ENCODE assay signal across 12 mouse cellular contexts in the genomic region with DNA sequence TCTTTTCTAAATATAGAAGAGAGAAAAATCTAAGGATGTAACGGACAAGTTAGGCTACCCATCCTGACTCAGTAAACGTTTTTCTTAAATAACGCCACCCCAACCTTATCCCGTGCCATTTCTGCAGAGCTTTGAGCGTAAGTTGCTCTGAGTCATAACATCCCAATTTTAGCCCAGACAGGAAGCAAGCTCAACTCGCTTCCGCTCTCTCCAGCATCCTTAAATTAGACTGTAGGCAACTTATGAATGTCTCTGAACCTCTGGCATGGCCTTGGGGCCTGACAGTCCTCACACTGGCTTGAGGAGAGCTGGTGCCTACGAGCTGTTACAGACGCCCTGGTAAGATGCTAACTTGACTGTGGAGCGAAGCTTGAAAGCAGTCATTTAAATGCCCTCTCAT. TPM values are rescaled to one million over a fixed set of nuclear protein-coding genes. Genes with fewer than 3 reads are reported as not detected.
A peak's percentile ranks its signal among the peaks of the same experiment; 100 is the strongest.
DNase-seq lines count a peak whose midpoint lies in the region; ATAC-seq and TF ChIP-seq lines count a peak whose summit lies in the region.
"Had no signal": no experiment of that assay in that cellular context is flagged by ENCODE, and none has a peak within 500 bp of the region (broad histone marks: within the 10 kb centered on the region; RNA-seq: fewer than 3 reads in every experiment).

No protein-coding gene starts in this region.

- H3K4me2 ChIP-seq in heart, embryonic 16.5 days (ENCODE audit: low read depth, low read length) = no peak overlapping the region
- no peak overlapping the region for H3K4me2 ChIP-seq in lung, embryonic 14.5 days
- no peak overlapping the region for H3K4me2 ChIP-seq in heart, postnatal 0 days (ENCODE audit: low read depth, low read length)
- no peak overlapping the region for H3K4me2 ChIP-seq in stomach, postnatal 0 days (replicated peaks; ENCODE audit: low read depth)
- H3K4me2 ChIP-seq: embryonic facial prominence, embryonic 12.5 days; liver, embryonic 11.5 days had no signal

- peaks cover 2% of the 10 kb centered on the region; the same call in 1 of the 2 replicates for H3K27me3 ChIP-seq in heart, embryonic 16.5 days (ENCODE audit: control insufficient read depth, insufficient read depth, low read length)
- H3K27me3 ChIP-seq in heart, embryonic 10.5 days (ENCODE audit: insufficient read depth, poor library complexity, severe bottlenecking) = peaks cover 31% of the 10 kb centered on the region
- no peaks in the 10 kb centered on the region for H3K27me3 ChIP-seq in lung, embryonic 14.5 days (ENCODE audit: insufficient read depth, low read length)
- no peaks in the 10 kb centered on the region for H3K27me3 ChIP-seq in heart, postnatal 0 days (ENCODE audit: control insufficient read depth, insufficient read depth, low read length)
- H3K27me3 ChIP-seq in stomach, postnatal 0 days (ENCODE audit: control insufficient read depth, insufficient read depth, low read length) = no peaks in the 10 kb centered on the region

- WGBS in heart, embryonic 16.5 days = 77% methylated on average over 10 of the region's 10 CpGs
- WGBS in heart, embryonic 10.5 days = 74% methylated on average over 10 of the region's 10 CpGs
- WGBS in lung, embryonic 14.5 days = 82% methylated on average over 10 of the region's 10 CpGs
- 69% methylated on average over 10 of the region's 10 CpGs for WGBS in heart, postnatal 0 days
- WGBS in stomach, postnatal 0 days = 81% methylated on average over 10 of the region's 10 CpGs

- TF ChIP-seq EP300 in heart, postnatal 0 days (IDR thresholded peaks at IDR 0.05; ENCODE audit: low read depth) = no peak
- TF ChIP-seq EP300 in stomach, postnatal 0 days (optimal IDR thresholded peaks at IDR 0.05) = no peak

- no peak for TF ChIP-seq CTCF in lung, embryonic 14.5 days (IDR thresholded peaks at IDR 0.05; ENCODE audit: low read depth)
- TF ChIP-seq CTCF in heart, postnatal 0 days (IDR thresholded peaks at IDR 0.05; ENCODE audit: low read depth) = no peak
- no peak for TF ChIP-seq CTCF in stomach, postnatal 0 days (IDR thresholded peaks at IDR 0.05; ENCODE audit: low read depth)

- no peak for ATAC-seq in heart, embryonic 16.5 days (replicated peaks; ENCODE audit: extremely low read depth, insufficient read depth, low FRiP score)
- no peak for ATAC-seq in lung, embryonic 14.5 days (ENCODE audit: insufficient read depth)
- ATAC-seq in heart, postnatal 0 days (ENCODE audit: insufficient read depth, low read depth) = no peak
- ATAC-seq in stomach, postnatal 0 days (ENCODE audit: low FRiP score, low TSS enrichment) = no peak
- no peak for ATAC-seq in activated CD4-positive, CD25-positive, alpha-beta regulatory T cell, adult 4 months

- no peaks in the 10 kb centered on the region for H3K9me3 ChIP-seq in heart, embryonic 16.5 days (replicated peaks; ENCODE audit: control insufficient read depth, low read length)
- no peaks in the 10 kb centered on the region for H3K9me3 ChIP-seq in heart, embryonic 10.5 days
- no peaks in the 10 kb centered on the region for H3K9me3 ChIP-seq in lung, embryonic 14.5 days (ENCODE audit: low read depth, low read length)
- no peaks in the 10 kb centered on the region for H3K9me3 ChIP-seq in heart, postnatal 0 days (replicated peaks; ENCODE audit: control insufficient read depth, low read length)
- H3K9me3 ChIP-seq in stomach, postnatal 0 days (ENCODE audit: control insufficient read depth, low read length) = no peaks in the 10 kb centered on the region
- H3K9me3 ChIP-seq: embryonic facial prominence, embryonic 12.5 days; megakaryocyte, embryonic 14.5 days had no signal

- peaks cover 31% of the 10 kb centered on the region for H3K36me3 ChIP-seq in heart, embryonic 16.5 days (ENCODE audit: control insufficient read depth, insufficient read depth)
- H3K36me3 ChIP-seq in heart, embryonic 10.5 days = peaks cover 48% of the 10 kb centered on the region
- peaks cover 54% of the 10 kb centered on the region for H3K36me3 ChIP-seq in lung, embryonic 14.5 days (ENCODE audit: insufficient read depth)
- peaks cover 63% of the 10 kb centered on the region for H3K36me3 ChIP-seq in heart, postnatal 0 days (replicated peaks; ENCODE audit: control insufficient read depth, insufficient read depth, low read length)
- H3K36me3 ChIP-seq in stomach, postnatal 0 days (ENCODE audit: control insufficient read depth, insufficient read depth, low read length) = peaks cover 24% of the 10 kb centered on the region

- peak overlapping the region; percentile 23; the same call in 1 of the 2 replicates for H3K27ac ChIP-seq in heart, embryonic 16.5 days (ENCODE audit: low read length)
- no peak overlapping the region for H3K27ac ChIP-seq in heart, embryonic 10.5 days
- H3K27ac ChIP-seq in lung, embryonic 14.5 days (ENCODE audit: low read depth) = no peak overlapping the region
- H3K27ac ChIP-seq in heart, postnatal 0 days (ENCODE audit: low read depth) = peak overlapping the region; percentile 56
- H3K27ac ChIP-seq in stomach, postnatal 0 days (replicated peaks) = peak overlapping the region; percentile 30; the same call in 1 of the 2 replicates
- H3K27ac ChIP-seq: embryonic facial prominence, embryonic 12.5 days had no signal

- H3K4me3 ChIP-seq in heart, embryonic 16.5 days (ENCODE audit: low read length) = no peak overlapping the region
- H3K4me3 ChIP-seq in heart, embryonic 10.5 days = no peak overlapping the region
- H3K4me3 ChIP-seq in lung, embryonic 14.5 days (ENCODE audit: low read depth, low read length) = no peak overlapping the region
- H3K4me3 ChIP-seq in heart, postnatal 0 days (ENCODE audit: low read depth, low read length) = no peak overlapping the region
- no peak overlapping the region for H3K4me3 ChIP-seq in stomach, postnatal 0 days (ENCODE audit: low read depth, low read length)
- H3K4me3 ChIP-seq: embryonic facial prominence, embryonic 12.5 days; megakaryocyte, embryonic 14.5 days had no signal

- no peak for DNase-seq in heart, embryonic 10.5 days (ENCODE audit: low spot score)
- peak; percentile 42 for DNase-seq in lung, embryonic 14.5 days
- no peak for DNase-seq in lung, postnatal 4 days
- DNase-seq in heart, postnatal 0 days (ENCODE audit: low spot score) = no peak
- no peak for DNase-seq in stomach, postnatal 0 days (ENCODE audit: low spot score)

- H3K4me1 ChIP-seq in heart, embryonic 16.5 days (ENCODE audit: control insufficient read depth, insufficient read depth, low read length) = peaks cover under 1% of the 10 kb centered on the region; the same call in 1 of the 2 replicates
- peaks cover 14% of the 10 kb centered on the region for H3K4me1 ChIP-seq in heart, embryonic 10.5 days
- 0 out of 2 replicates have a peak, but pooled peaks cover under 1% of the 10 kb centered on the region for H3K4me1 ChIP-seq in lung, embryonic 14.5 days (ENCODE audit: insufficient read depth)
- H3K4me1 ChIP-seq in heart, postnatal 0 days (ENCODE audit: control insufficient read depth, insufficient read depth) = no peaks in the 10 kb centered on the region
- no peaks in the 10 kb centered on the region; the same call in 1 of the 2 replicates for H3K4me1 ChIP-seq in stomach, postnatal 0 days (replicated peaks; ENCODE audit: control insufficient read depth, insufficient read depth)

- H3K9ac ChIP-seq in heart, embryonic 16.5 days (ENCODE audit: low read length) = no peak overlapping the region
- no peak overlapping the region for H3K9ac ChIP-seq in lung, embryonic 14.5 days
- H3K9ac ChIP-seq in heart, postnatal 0 days (replicated peaks; ENCODE audit: low read depth, low read length) = no peak overlapping the region
- no peak overlapping the region for H3K9ac ChIP-seq in stomach, postnatal 0 days (ENCODE audit: low read length)
- H3K9ac ChIP-seq: embryonic facial prominence, embryonic 12.5 days had no signal

RNA-seq across cellular contexts. Expression of gene Spata32, which starts 5.2 kb away (rescaled TPM):
- polyA plus RNA-seq in heart, embryonic 16.5 days (2015; fragmentation: Nextera tagmentation; extraction: Ambion mirVana) = not detected in 2 replicates
- polyA plus RNA-seq in heart, embryonic 10.5 days (2016; fragmentation: Nextera tagmentation; extraction: Ambion mirVana) = not detected in 2 replicates
- polyA plus RNA-seq in lung, embryonic 14.5 days (2014; fragmentation: Nextera tagmentation; extraction: Ambion mirVana) = not detected in 2 replicates
- total RNA-seq in heart, postnatal 0 days (2014; rRNA removed; ENCODE audit: low replicate concordance) = not detected in 2 replicates
- polyA plus RNA-seq in heart, postnatal 0 days (2015; fragmentation: Nextera tagmentation; extraction: Ambion mirVana) = not detected in 2 replicates
- polyA plus RNA-seq in stomach, postnatal 0 days (2015; fragmentation: Nextera tagmentation; extraction: Ambion mirVana) = not detected in 2 replicates
- polyA plus RNA-seq in activated CD4-positive, CD25-positive, alpha-beta regulatory T cell, adult 4 months (2017; shearing (Covaris generic)) = not detected
- total RNA-seq: gastrocnemius, adult 18-20 months had no signal
- polyA plus RNA-seq: embryonic facial prominence, embryonic 12.5 days; hindbrain, embryonic 11.5 days; liver, embryonic 11.5 days had no signal

RNA-seq across cellular contexts. Expression of gene 1700023F06Rik, which starts 15.1 kb away (rescaled TPM):
- polyA plus RNA-seq in heart, embryonic 16.5 days (2015; fragmentation: Nextera tagmentation; extraction: Ambion mirVana) = 0.17 and 0.25 TPM in 2 replicates
- polyA plus RNA-seq in heart, embryonic 10.5 days (2016; fragmentation: Nextera tagmentation; extraction: Ambion mirVana) = 0.35 TPM in 1 of 2 replicates, not detected in the other
- 0.89 and 1.2 TPM in 2 replicates for polyA plus RNA-seq in lung, embryonic 14.5 days (2014; fragmentation: Nextera tagmentation; extraction: Ambion mirVana)
- not detected in 2 replicates for total RNA-seq in heart, postnatal 0 days (2014; rRNA removed; ENCODE audit: low replicate concordance)
- 0.10 TPM in 1 of 2 replicates, not detected in the other for polyA plus RNA-seq in heart, postnatal 0 days (2015; fragmentation: Nextera tagmentation; extraction: Ambion mirVana)
- polyA plus RNA-seq in stomach, postnatal 0 days (2015; fragmentation: Nextera tagmentation; extraction: Ambion mirVana) = 1.0 and 1.7 TPM in 2 replicates
- not detected for polyA plus RNA-seq in activated CD4-positive, CD25-positive, alpha-beta regulatory T cell, adult 4 months (2017; shearing (Covaris generic))
- total RNA-seq: gastrocnemius, adult 18-20 months had no signal

RNA-seq across cellular contexts. Expression of gene Map3k14, which starts 43.8 kb away (rescaled TPM):
- 3.0 and 4.8 TPM in 2 replicates for polyA plus RNA-seq in heart, embryonic 16.5 days (2015; fragmentation: Nextera tagmentation; extraction: Ambion mirVana)
- polyA plus RNA-seq in heart, embryonic 10.5 days (2016; fragmentation: Nextera tagmentation; extraction: Ambion mirVana) = 1.7 and 2.1 TPM in 2 replicates
- polyA plus RNA-seq in lung, embryonic 14.5 days (2014; fragmentation: Nextera tagmentation; extraction: Ambion mirVana) = 3.1 and 3.9 TPM in 2 replicates
- total RNA-seq in heart, postnatal 0 days (2014; rRNA removed; ENCODE audit: low replicate concordance) = 4.4 and 9.4 TPM in 2 replicates
- polyA plus RNA-seq in heart, postnatal 0 days (2015; fragmentation: Nextera tagmentation; extraction: Ambion mirVana) = 1.3 and 1.4 TPM in 2 replicates
- polyA plus RNA-seq in stomach, postnatal 0 days (2015; fragmentation: Nextera tagmentation; extraction: Ambion mirVana) = 1.6 TPM in 2 replicates
- 10 to 100 TPM; 22.0 to 28.9 TPM for polyA plus RNA-seq in activated CD4-positive, CD25-positive, alpha-beta regulatory T cell, adult 4 months (2017; shearing (Covaris generic))

RNA-seq across cellular contexts. Expression of gene Fmnl1, which starts 52.5 kb away (rescaled TPM):
- polyA plus RNA-seq in heart, embryonic 16.5 days (2015; fragmentation: Nextera tagmentation; extraction: Ambion mirVana) = 4.0 and 7.6 TPM in 2 replicates
- polyA plus RNA-seq in heart, embryonic 10.5 days (2016; fragmentation: Nextera tagmentation; extraction: Ambion mirVana) = 0.92 and 1.2 TPM in 2 replicates
- polyA plus RNA-seq in lung, embryonic 14.5 days (2014; fragmentation: Nextera tagmentation; extraction: Ambion mirVana) = 2.5 and 2.8 TPM in 2 replicates
- total RNA-seq in heart, postnatal 0 days (2014; rRNA removed; ENCODE audit: low replicate concordance) = 2.2 and 3.4 TPM in 2 replicates
- 0.91 and 1.1 TPM in 2 replicates for polyA plus RNA-seq in heart, postnatal 0 days (2015; fragmentation: Nextera tagmentation; extraction: Ambion mirVana)
- polyA plus RNA-seq in stomach, postnatal 0 days (2015; fragmentation: Nextera tagmentation; extraction: Ambion mirVana) = 0.86 and 1.1 TPM in 2 replicates
- 10 to 100 TPM; 60.0 to 62.7 TPM for polyA plus RNA-seq in activated CD4-positive, CD25-positive, alpha-beta regulatory T cell, adult 4 months (2017; shearing (Covaris generic))

Comparison
In these comparisons a context has a peak if more than half of its experiments do, and no peak if none do; other contexts are left out.
1. H3K27ac ChIP-seq: peak in heart, embryonic 16.5 days (single experiment), heart, postnatal 0 days (single experiment) and stomach, postnatal 0 days (single experiment); none in heart, embryonic 10.5 days (single experiment) and lung, embryonic 14.5 days (single experiment).